Mouse (Mus musculus) mature B cell (primary cell): Measurements from ENCODE around the gene Thrap3.

Source experiments
- in situ Hi-C: fragments of 300-500 bp; cut with MboI; formaldehyde crosslinking; loops from 2 replicates; pipeline ENCODE4 v1.14.3; 2019

Thrap3 gene

DNA sequence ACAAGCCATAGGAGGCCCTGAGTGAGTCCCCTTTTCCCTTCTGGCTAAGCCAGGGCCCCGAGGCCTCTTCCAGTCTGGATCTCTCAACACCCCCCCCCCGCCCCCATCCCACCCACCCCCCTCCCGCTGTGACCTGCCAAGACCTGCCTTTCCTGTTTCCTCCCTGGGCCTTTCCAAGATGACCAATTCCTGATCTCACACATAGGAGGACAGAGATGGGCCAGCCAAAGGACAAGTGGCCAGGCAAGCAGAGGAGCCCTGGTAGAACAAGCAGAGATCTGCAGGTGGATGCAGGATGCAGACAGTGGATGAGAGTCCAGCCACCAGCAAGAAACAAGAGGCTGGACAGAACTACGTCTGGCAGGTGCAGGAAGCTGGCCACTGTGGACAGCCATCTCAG, 57.2 kb downstream of the Thrap3 start:
- in situ Hi-C loops = no loop called here

GRCm38 (mm10) chr4:126141021-126141420, 61.5 kb downstream of the Thrap3 start:
- in situ Hi-C loops = no loop called here

DNA sequence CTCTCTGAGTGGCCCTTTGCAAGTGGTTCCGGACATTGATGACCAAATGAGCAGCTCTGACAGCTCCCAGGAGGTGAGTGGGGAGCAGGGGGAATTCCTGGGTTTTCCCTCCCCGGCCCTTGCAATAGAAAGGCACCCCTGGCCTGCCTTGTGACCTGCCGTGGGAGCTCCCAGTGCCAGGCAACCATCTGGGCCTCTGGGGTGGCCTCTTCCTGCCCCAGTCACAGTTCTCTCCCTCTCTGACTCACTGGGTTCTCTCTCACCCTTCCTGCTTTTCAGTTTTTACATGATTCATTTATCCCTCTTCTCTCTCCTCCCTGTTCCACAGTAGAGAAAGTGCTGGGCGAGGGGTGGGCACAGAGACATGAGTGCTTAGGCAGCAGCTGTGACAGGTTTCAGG, 64.8 kb downstream of the Thrap3 start:
- in situ Hi-C loops = no loop called here

DNA sequence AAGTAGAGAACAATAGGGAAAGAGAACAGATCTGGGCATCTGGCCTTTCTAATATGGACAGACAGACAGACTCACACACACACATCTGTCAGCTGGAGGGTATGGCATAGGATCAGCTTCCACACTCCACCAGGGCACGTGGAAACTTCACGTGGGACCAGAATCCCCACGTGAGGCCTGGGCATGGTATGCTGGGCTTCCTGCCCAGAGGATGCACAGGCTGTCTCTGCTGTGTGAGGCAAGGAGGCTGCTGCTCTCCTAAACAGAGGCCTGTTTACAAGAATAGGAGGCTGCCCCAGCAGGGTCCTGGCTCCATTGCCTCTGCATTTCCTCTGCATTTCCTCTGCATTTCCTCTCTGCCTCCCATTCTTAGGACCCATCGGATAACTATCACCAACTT, 67.9 kb downstream of the Thrap3 start:
- in situ Hi-C loops = no loop called here

DNA sequence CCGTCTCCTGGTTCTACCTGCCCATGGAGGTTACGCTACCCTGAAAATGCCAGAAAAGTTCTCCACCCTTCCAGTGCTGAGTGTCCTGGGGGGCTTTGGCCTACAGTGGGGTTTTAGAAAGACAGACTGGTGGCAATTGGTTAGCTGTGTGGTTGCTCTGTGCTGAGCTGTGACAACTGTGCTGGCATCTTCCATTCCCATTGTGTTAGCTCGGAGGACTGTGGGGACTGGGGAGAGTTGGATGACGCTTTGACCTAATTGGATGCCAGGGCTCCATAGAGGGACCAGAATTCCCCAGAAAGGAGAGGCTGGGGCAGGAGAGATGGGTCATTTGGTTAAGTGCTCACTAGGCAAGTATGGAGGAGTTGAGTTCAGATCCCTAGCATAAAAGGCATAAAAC, 68.3 kb downstream of the Thrap3 start:
- in situ Hi-C loops = no loop called here

DNA sequence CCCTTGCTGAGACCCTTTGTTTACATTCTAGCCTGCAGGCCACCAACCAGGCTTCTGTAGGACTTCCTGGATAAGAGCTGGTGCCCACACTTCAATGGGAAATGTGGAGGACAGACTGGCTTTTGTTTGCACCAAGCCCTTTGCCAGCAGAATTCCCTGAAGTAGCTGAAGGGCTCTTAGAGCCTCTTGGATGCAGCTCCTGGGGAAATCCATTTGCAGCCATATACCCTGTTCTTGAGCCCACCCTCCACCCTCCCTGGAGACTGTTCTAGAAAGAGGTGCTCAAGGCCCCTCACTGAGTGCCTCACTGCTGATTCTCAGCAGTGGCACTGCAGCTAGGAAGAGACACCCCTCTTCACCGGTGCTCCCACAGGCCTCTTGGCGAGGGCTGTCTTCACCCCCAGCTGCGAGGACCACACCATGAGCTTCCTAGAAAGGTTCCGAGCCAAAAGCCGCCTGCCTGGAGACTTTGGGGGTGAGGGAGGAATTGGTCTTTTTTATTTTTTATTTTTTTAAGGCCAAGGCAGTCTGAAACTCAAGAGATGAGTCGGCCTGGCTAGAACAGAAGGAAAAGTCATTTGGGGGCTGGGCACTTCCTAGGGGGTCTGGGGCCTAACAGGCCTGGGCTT, 69.8 kb downstream of the Thrap3 start:
- in situ Hi-C loops = no loop called here

GRCm38 (mm10) chr4:126131290-126132121, 71.1 kb downstream of the Thrap3 start:
- in situ Hi-C loops = no loop called here

DNA sequence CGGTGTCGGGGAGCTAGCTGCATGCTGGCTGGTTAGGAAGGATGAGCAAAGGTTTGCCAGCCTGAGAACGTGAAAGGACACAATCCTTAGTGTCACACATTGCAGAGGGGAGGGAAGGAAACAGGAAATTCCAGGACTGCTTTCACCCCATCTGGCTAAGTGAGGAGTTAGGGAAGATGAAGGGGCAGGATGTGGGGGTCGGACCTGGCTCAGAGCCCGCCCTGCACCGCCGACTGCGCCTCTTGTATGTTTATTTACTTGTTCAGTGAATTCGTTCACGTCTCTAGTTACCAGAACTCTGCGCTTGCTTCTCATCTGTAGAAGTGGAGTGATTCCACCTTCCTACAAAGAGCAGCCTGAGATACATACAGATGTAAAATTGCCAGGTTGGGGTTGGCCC, 72.1 kb downstream of the Thrap3 start:
- in situ Hi-C loops = no loop called here

- in situ Hi-C loops = no loop called here
These were observed 79.1 kb downstream of the Thrap3 start for GRCm38 (mm10) chr4:126123309-126124040.

GRCm38 (mm10) chr4:126120506-126120905, 82.1 kb downstream of the Thrap3 start:
- in situ Hi-C loops = no loop called here

GRCm38 (mm10) chr4:126120052-126120451, 82.5 kb downstream of the Thrap3 start:
- in situ Hi-C loops = no loop called here

DNA sequence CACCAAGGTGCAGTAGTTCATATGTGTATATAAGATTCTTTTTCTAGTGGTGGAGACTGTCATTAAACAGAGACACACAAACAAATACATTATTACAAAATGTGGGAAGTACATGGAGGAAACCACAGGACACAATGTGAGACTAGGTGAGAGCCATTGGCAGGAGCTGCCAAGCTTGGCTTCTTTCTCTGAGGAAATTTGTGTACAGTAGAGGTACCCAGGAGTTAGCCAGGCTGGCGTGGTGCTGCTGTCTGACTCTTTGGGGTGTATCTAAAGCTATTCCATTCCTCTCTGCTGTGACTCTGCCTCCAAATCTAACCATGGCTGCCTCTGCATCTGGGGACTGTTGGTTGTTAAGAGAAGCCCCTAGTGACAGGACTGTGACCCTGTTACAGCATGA, 83.5 kb downstream of the Thrap3 start:
- in situ Hi-C loops = no loop called here

GRCm38 (mm10) chr4:126118651-126119050, 83.9 kb downstream of the Thrap3 start:
- in situ Hi-C loops = no loop called here

GRCm38 (mm10) chr4:126117116-126117515, 85.4 kb downstream of the Thrap3 start:
- in situ Hi-C loops = no loop called here

DNA sequence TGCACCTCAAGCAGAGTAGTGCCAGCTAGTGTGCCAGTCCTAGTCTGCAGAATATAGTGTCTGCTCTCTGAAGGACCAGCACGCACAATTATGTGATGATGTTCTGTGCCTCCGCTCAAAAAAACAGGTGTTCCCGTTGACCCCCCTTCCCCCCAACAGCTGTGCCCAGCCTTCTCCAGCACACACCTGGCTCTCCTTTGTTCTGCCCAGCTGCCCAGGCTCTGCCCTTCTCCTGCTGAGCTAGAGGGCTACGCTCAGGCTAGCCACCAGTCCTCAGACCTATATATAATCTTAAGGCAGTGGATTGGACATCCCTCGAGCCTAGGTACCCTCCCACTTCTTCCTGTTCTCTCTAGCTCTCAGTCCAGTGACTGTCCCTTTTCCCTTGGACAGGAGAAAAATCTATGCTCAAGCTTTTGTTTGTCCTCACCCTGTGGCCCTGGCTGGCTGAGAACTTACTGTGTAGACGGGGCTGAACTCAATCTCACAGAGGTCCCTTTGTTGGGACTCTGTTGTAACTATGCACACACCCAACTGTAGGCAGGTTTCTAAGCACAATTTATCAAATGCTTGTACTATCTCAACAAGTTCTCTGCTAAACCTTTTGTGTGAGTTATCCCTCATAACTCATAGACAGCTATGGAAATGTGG, 86.6 kb downstream of the Thrap3 start:
- in situ Hi-C loops = no loop called here

GRCm38 (mm10) chr4:126115411-126115810, 87.1 kb downstream of the Thrap3 start:
- in situ Hi-C loops = no loop called here
